Mouse (Mus musculus) thymus, postnatal 14 days (tissue): ENCODE data around the gene Rec114.

Experiments
- DNase-seq: peaks from one replicate; pipeline ENCODE4 v3.0.0; 2021

Gene Rec114

DNA sequence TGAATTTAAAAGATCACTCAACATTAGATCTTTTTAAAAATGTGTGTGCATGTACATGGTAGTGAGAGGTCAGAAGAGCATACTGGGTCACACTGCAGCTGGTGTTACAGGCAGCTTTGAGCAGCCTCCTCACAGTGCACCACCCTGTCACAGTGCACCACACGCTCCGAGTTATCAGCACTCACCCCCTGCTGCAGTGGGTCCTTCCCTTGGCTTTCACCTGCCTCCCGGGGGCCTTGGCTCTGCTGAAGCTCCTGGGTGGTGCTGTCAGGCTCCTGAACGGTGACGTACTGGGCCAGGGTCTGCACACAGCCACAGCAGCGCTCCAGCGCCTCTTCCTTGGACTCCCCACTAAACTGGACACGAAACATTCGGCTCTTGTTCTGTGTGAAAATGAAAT, 83.8 kb downstream of the Rec114 start:
- no peak for DNase-seq

DNA sequence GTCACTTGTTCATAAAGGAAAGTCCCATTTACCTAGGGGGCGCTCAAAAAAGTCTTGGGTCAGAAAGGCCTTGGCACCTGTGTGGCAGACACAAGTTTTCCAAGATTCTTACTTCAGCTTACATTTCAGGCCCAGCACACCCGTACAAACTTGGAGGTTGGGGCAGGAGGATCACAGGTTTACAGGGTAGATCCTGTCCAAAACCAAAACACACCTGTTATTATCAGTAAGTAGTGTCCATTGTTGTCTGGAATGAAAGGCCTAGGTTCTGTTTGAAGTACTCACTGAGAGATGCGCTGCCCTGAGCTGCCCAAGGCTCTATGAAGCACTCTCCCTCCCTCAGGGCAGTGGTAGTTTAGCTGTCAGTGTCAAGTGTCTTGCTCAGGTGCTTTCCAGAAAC, 84.4 kb downstream of the Rec114 start:
- DNase-seq: no peak

DNA sequence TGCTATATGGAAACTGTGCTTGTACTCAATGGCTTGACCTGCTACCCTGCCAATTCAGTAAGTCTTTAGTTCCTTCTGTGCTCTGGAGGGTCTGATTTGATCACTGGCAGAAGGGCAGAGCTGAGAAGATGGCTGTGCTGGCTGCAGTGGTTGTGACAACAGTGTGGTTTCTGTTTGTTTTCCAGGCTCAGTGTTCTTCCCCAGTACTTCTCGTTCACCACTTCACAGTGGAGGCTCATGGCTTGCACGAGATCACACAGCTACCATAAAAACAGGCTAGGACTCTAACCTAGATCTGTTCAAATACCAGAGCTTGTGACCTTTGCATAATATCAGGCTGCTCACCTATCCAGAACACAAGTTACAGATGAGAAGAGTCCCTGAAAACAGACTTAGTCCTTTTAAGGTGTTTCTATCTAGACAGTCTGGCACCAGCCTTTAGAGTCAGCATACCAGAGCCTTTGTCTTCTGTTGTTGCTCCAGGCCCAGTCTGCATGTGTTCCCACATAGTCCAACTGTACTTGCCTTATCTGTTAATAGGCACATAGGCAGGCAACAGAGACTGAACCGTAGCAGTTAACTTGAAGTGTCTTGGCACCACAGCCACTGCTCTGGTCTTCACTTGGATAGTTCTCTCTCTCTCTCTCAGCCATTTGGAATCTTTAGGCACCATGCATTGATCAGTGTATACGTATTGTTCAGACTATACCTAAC, 85.0 kb downstream of the Rec114 start:
- DNase-seq: no peak

- no peak for DNase-seq
Measured at GRCm38 (mm10) chr9:58657735-58658512, 85.8 kb downstream of the Rec114 start.

GRCm38 (mm10) chr9:58656824-58657223, 86.9 kb downstream of the Rec114 start:
- no peak for DNase-seq

DNA sequence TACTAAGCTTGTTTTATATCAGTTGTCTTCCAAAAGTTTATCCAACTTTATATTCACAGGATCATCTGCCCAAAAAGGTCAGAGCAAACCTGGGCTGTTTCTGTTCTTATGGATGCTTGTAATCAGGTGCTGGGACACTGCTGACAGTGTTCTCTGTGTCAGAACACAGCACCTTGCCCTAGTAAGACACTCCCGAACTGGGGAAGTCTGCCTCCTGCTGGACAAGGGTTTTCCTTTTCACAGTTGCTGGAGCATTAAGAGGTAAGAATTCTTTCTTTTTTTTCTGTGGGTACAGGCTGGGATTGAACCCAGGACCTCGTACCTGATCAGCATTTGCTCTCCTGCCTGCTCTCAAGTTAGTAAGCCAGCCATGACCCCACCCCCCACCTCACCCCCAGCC, 87.4 kb downstream of the Rec114 start:
- DNase-seq: peak; percentile 34

- DNase-seq: no peak
Measured at GRCm38 (mm10) chr9:58654494-58654893, 89.3 kb downstream of the Rec114 start.

DNA sequence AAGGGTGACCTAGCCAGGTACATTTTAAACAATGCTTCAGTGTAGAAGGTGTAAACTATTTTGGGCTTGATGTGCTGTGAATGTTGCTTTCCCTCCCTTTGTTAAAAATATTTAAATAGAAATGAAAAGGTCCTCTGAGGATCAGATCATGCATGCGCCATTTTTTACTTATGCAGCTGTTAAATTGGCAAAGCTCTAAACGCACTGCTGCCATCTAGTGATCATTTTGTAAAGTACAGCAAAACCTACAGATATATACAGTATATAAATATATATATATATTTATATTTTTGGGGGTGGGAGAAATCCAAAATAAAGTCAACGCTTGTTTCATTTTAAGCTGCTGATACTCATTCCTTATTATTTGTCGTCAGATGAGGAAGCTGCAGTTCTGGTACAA, 91.8 kb downstream of the Rec114 start:
- DNase-seq: peak; percentile 63

DNA sequence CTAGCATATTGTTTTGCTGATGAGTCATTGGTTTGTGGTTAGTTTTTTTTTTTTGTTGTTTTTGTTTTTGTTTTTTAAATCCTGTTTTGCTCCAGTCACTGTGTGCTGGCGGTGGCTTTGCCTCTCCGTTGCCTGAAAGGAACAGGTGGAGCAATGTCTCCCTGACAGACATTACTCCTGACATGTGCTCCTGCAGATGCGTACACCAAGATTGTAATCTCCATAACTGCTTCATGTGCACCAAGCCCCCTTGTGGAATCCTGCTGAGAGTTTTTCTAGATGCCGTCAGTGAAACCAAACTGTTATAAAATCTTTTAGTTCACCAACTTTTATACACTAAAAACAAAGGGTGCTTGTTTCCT, 94.5 kb downstream of the Rec114 start:
- no peak for DNase-seq

GRCm38 (mm10) chr9:58648406-58649264, 95.1 kb downstream of the Rec114 start:
- no peak for DNase-seq

DNA sequence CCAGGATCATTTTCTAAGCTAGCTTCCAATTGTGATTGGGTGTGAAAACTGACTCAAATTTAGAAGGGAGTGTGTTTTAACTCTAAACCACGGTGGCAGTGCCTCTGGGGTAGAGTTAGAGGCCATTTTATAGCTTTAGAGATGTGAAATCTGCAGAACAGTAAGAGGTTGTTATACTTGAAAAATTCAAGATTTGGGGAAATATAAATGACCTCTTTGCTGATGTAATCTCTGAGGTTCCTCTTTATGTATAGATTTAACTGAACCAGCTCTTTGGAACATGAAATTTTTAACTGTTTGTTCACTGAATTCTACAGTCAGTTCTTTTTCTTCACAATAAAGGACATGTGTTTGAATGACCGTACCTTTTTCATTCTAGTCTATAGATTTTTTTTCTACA, 113.3 kb downstream of the Rec114 start:
- DNase-seq: no peak

- DNase-seq: no peak
Measured at GRCm38 (mm10) chr9:58627197-58627596, 116.6 kb downstream of the Rec114 start.

- no peak for DNase-seq
Measured at GRCm38 (mm10) chr9:58623009-58623408, 120.8 kb downstream of the Rec114 start.

DNA sequence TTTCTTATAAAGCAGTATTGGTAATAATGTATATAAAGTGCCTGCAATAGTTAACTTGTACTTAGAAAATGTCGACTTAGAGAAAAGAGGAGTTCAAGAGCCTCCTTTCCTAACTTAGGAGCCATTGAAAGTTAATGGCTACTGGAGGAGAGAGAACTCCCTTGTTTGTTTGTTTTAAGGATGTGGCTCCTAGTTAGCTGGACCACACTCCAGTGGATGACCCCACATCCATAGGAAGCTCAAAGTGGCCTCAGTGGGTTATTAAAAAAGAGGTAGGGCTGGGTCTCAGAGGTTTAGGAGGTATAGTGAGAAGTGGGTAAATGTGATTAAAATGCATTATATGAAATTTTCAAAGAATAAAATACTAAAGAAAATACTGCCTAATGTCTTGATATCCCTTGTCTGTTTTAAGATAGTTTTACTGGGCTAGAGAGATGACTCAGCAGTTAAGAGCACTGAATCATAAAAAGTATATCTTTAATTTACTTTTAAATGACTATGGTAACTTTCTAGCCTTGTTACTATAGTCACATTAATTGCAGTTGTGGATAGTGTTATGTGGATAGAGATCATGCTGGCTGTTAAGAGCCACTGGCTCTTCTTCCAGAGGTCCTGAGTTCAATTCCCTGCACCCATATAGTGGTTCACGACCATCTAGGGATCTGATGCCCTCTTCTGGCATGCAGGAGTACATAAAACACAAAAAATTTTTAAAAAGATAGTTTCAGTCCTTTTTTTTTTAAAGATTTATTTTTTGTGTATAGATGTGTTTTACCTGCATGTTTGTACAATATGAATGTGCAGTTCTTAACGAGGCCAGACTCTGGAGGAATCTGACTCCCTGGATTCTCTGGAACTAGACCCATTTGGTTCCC, 128.5 kb downstream of the Rec114 start:
- no peak for DNase-seq

DNA sequence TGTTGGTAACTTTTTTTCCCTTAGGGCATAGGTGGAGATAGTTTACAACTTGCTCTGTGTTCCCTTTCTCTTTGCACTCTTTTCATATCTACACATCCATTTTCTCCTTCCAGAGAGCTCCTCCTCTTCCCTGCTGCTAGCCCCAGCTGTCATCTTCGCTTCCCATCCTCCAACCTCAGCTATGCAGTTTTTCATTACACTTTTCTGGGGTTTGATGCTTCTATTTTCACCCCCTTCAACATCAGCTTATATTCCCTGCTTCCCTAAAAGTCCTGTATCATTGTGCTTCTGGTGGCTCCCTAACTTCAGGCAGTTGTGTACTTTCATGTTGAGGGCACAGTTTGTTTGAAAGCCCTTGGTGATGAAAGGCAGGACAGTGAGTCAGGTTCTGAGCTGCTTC, 130.0 kb downstream of the Rec114 start:
- no peak for DNase-seq
